Mouse (Mus musculus): ENCODE measurements at regions not wholly inside any gene's neighbourhood (a gene's known extent, or its start where the extent isn't known, plus 50 kb on each side); places are given as distances from the start of the nearest gene placed in this dataset.

DNA sequence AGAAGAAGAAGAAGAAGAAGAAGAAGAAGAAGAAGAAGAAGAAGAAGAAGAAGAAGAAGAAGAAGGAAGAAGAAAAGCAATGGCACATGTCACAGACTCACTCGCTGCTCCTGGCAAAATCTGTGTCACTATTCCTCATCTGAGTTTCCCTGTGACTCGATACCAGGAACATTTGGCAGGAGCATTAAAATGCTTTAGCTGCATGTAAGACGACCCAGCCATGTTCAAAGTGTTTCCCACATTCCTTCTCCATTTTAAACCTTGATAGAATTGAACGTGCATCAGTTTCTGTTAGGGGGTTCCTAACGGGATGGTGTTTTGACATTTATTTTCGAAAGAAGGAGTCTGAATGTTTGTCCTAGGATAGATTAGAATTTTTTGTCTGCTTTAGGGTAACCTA is 51.2 kb upstream of the Pja2 start:
- Histone ChIP-seq H3K27ac (ENCODE audit: low read length) (no peak overlapping the region), H3K4me1 (replicated peaks; ENCODE audit: control insufficient read depth, insufficient read depth, low read length) (no peaks in the 10 kb centered on the region), H3K9ac (ENCODE audit: low read length) (no peak overlapping the region), H3K36me3 (ENCODE audit: control insufficient read depth, insufficient read depth, low read length) (no peaks in the 10 kb centered on the region), H3K4me2 (ENCODE audit: low read depth, low read length) (no peak overlapping the region), H3K9me3 (ENCODE audit: control insufficient read depth, low read length) (no peaks in the 10 kb centered on the region), H3K27me3 (ENCODE audit: control insufficient read depth, insufficient read depth, low read depth, low read length) (no peaks in the 10 kb centered on the region), H3K4me3 (ENCODE audit: low read length) (no peak overlapping the region)
- ATAC-seq (ENCODE audit: low read depth) = no peak
- 76% methylated on average over 6 of the region's 6 CpGs for WGBS

DNA sequence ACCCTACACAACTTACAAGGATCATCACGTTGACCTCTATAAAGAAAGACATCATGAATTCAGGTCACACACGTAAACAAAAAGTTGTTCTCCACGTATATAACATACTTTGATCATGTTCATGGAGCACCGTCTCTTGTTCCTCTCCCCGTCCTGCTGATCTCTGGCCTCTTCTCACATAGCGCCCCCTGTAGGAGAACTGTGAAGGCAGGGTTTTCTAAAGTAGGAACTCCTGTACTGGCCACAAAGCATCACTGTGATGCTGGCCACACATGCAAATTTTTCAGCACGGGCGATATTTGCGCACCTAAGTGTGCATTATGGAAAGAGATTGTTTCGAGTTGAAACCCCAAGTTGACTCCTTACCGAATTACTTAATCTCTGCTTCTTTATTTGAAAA is 51.9 kb upstream of the Pja2 start:
- ATAC-seq (ENCODE audit: low read depth) = no peak
- 88% methylated on average over 11 of the region's 11 CpGs for WGBS
- Histone ChIP-seq H3K4me2 (ENCODE audit: low read depth, low read length) (no peak overlapping the region), H3K9me3 (ENCODE audit: control insufficient read depth, low read length) (no peaks in the 10 kb centered on the region), H3K4me3 (ENCODE audit: low read length) (no peak overlapping the region), H3K4me1 (replicated peaks; ENCODE audit: control insufficient read depth, insufficient read depth, low read length) (no peaks in the 10 kb centered on the region), H3K27ac (ENCODE audit: low read length) (no peak overlapping the region), H3K9ac (ENCODE audit: low read length) (no peak overlapping the region), H3K36me3 (ENCODE audit: control insufficient read depth, insufficient read depth, low read length) (no peaks in the 10 kb centered on the region), H3K27me3 (ENCODE audit: control insufficient read depth, insufficient read depth, low read depth, low read length) (no peaks in the 10 kb centered on the region)

- Histone ChIP-seq H3K4me2 (ENCODE audit: low read depth, low read length) (no peak overlapping the region), H3K4me1 (replicated peaks; ENCODE audit: control insufficient read depth, insufficient read depth, low read length) (no peaks in the 10 kb centered on the region), H3K27ac (ENCODE audit: low read length) (no peak overlapping the region), H3K36me3 (ENCODE audit: control insufficient read depth, insufficient read depth, low read length) (no peaks in the 10 kb centered on the region), H3K9me3 (ENCODE audit: control insufficient read depth, low read length) (no peaks in the 10 kb centered on the region), H3K4me3 (ENCODE audit: low read length) (no peak overlapping the region), H3K9ac (ENCODE audit: low read length) (no peak overlapping the region), H3K27me3 (ENCODE audit: control insufficient read depth, insufficient read depth, low read depth, low read length) (no peaks in the 10 kb centered on the region)
- no peak for ATAC-seq (ENCODE audit: low read depth)
- WGBS = 93% methylated on average over 1 of the region's 1 CpGs
Measured at GRCm38 (mm10) chr17:64390349-64390748, 58.6 kb upstream of the Pja2 start.

GRCm38 (mm10) chr17:64397254-64397897 is 65.7 kb upstream of the Pja2 start:
- peaks cover 6% of the 10 kb centered on the region for H3K4me1 ChIP-seq (replicated peaks; ENCODE audit: control insufficient read depth, insufficient read depth, low read length)
- H3K9ac ChIP-seq (ENCODE audit: low read length) = peak overlapping the region; percentile 12
- no peaks in the 10 kb centered on the region for H3K27me3 ChIP-seq (ENCODE audit: control insufficient read depth, insufficient read depth, low read depth, low read length)
- ATAC-seq (ENCODE audit: low read depth) = peak; percentile 69
- WGBS = 6% methylated on average over 12 of the region's 12 CpGs
- peak overlapping the region; percentile 35 for H3K4me3 ChIP-seq (ENCODE audit: low read length)
- H3K9me3 ChIP-seq (ENCODE audit: control insufficient read depth, low read length) = no peaks in the 10 kb centered on the region
- no peaks in the 10 kb centered on the region for H3K36me3 ChIP-seq (ENCODE audit: control insufficient read depth, insufficient read depth, low read length)
- peak overlapping the region; percentile 47; the same call in 1 of the 2 replicates for H3K27ac ChIP-seq (ENCODE audit: low read length)
- peak overlapping the region; percentile 50 for H3K4me2 ChIP-seq (ENCODE audit: low read depth, low read length)

GRCm38 (mm10) chr17:64398114-64398692 is 66.5 kb upstream of the Pja2 start:
- Histone ChIP-seq H3K9ac (ENCODE audit: low read length) (no peak overlapping the region), H3K4me1 (replicated peaks; ENCODE audit: control insufficient read depth, insufficient read depth, low read length) (peaks cover 6% of the 10 kb centered on the region), H3K36me3 (ENCODE audit: control insufficient read depth, insufficient read depth, low read length) (no peaks in the 10 kb centered on the region), H3K4me2 (ENCODE audit: low read depth, low read length) (no peak overlapping the region), H3K27me3 (ENCODE audit: control insufficient read depth, insufficient read depth, low read depth, low read length) (no peaks in the 10 kb centered on the region), H3K4me3 (ENCODE audit: low read length) (no peak overlapping the region), H3K9me3 (ENCODE audit: control insufficient read depth, low read length) (no peaks in the 10 kb centered on the region), H3K27ac (ENCODE audit: low read length) (no peak overlapping the region)
- 46% methylated on average over 9 of the region's 9 CpGs for WGBS
- peak; percentile 59 for ATAC-seq (ENCODE audit: low read depth)

- H3K4me2 ChIP-seq (ENCODE audit: low read depth, low read length) = no peak overlapping the region
- H3K9me3 ChIP-seq (ENCODE audit: control insufficient read depth, low read length) = no peaks in the 10 kb centered on the region
- H3K27ac ChIP-seq (ENCODE audit: low read length) = no peak overlapping the region
Measured at GRCm38 (mm10) chr17:64398708-64399107, 67.0 kb upstream of the Pja2 start.

DNA sequence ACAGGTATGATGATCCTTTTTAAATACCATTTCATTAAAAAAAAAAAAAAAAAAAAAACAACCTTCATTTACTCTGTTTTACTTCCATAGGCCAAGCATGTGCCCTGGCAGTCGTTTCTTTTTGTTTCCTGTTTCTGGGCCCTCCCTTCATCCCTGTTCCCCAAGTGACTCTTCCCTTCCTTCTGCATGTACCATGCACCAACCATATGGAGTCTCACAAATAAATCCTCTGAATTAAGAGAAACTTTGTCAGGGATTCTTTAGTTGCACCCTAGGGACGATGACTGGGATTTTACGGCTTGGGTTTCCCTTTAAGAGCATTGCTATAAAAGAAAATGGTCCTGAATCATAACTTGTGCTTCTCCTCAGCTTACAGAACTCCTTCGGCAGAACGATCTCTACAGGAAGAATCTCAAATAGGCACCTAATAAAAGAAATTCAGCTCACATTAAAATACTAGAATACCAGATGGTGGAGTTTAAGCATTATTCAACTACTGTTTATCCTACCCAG is 75.1 kb upstream of the Pja2 start:
- H3K4me1 ChIP-seq (replicated peaks; ENCODE audit: control insufficient read depth, insufficient read depth, low read length) = no peaks in the 10 kb centered on the region
- no peak overlapping the region for H3K27ac ChIP-seq (ENCODE audit: low read length)
- no peak overlapping the region for H3K9ac ChIP-seq (ENCODE audit: low read length)
- H3K4me2 ChIP-seq (ENCODE audit: low read depth, low read length) = no peak overlapping the region
- H3K4me3 ChIP-seq (ENCODE audit: low read length) = no peak overlapping the region
- H3K36me3 ChIP-seq (ENCODE audit: control insufficient read depth, insufficient read depth, low read length) = no peaks in the 10 kb centered on the region
- WGBS = 66% methylated on average over 5 of the region's 5 CpGs
- no peaks in the 10 kb centered on the region for H3K9me3 ChIP-seq (ENCODE audit: control insufficient read depth, low read length)
- ATAC-seq (ENCODE audit: low read depth) = no peak
- H3K27me3 ChIP-seq (ENCODE audit: control insufficient read depth, insufficient read depth, low read depth, low read length) = no peaks in the 10 kb centered on the region

More at GRCm38 (mm10) chr17:64398708-64399107, 67.0 kb upstream of the Pja2 start:
- Histone ChIP-seq H3K36me3 (ENCODE audit: control insufficient read depth, insufficient read depth, low read length) (no peaks in the 10 kb centered on the region), H3K27me3 (ENCODE audit: control insufficient read depth, insufficient read depth, low read depth, low read length) (no peaks in the 10 kb centered on the region), H3K9ac (ENCODE audit: low read length) (no peak overlapping the region), H3K4me1 (replicated peaks; ENCODE audit: control insufficient read depth, insufficient read depth, low read length) (peaks cover 6% of the 10 kb centered on the region), H3K4me3 (ENCODE audit: low read length) (no peak overlapping the region)
- no peak for ATAC-seq (ENCODE audit: low read depth)
- 42% methylated on average over 3 of the region's 3 CpGs for WGBS

DNA sequence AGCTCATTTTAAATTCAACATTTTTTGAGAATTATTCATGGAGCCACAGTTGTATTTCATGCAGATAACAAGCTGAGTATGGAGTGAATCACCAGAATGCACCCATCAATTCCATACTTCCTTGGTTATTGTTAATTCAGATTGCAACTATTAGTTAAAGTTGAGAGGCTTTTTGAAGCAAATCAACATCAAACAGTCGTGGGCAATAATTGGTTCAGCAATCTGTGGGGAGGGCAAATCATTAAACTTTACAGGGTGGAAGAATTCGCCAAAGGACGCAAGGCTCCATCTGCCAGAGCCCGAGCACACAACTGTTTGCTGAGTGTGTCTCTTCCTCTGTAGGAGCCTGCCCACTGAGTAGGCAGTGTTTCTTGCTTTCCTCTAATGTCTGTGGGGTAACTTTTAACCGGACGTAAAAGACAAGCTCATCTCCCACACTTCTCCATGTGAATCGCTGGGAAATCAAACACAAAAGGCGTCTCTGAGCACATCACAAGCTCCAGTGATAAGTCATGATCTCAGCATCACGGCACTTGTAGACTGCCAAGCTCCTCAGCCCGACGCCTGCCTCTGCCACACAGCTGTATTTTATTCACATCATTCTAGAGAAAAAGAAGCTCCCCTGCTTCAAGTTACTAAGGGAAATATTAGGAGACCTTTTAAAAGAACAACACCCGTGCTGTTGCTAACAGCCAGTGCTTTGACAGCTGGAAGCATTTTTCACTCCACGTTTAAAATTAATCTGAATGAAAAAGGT is 75.7 kb upstream of the Pja2 start:
- no peak for ATAC-seq (ENCODE audit: low read depth)
- Histone ChIP-seq H3K9ac (ENCODE audit: low read length) (no peak overlapping the region), H3K36me3 (ENCODE audit: control insufficient read depth, insufficient read depth, low read length) (no peaks in the 10 kb centered on the region), H3K4me1 (replicated peaks; ENCODE audit: control insufficient read depth, insufficient read depth, low read length) (no peaks in the 10 kb centered on the region), H3K4me3 (ENCODE audit: low read length) (no peak overlapping the region), H3K27me3 (ENCODE audit: control insufficient read depth, insufficient read depth, low read depth, low read length) (no peaks in the 10 kb centered on the region), H3K9me3 (ENCODE audit: control insufficient read depth, low read length) (no peaks in the 10 kb centered on the region), H3K4me2 (ENCODE audit: low read depth, low read length) (no peak overlapping the region), H3K27ac (ENCODE audit: low read length) (no peak overlapping the region)
- 34% methylated on average over 13 of the region's 13 CpGs for WGBS

GRCm38 (mm10) chr17:64425811-64426210 is 94.1 kb upstream of the Pja2 start:
- Histone ChIP-seq H3K4me1 (replicated peaks; ENCODE audit: control insufficient read depth, insufficient read depth, low read length) (no peaks in the 10 kb centered on the region; the same call in 1 of the 2 replicates), H3K9me3 (ENCODE audit: control insufficient read depth, low read length) (no peaks in the 10 kb centered on the region), H3K27me3 (ENCODE audit: control insufficient read depth, insufficient read depth, low read depth, low read length) (no peaks in the 10 kb centered on the region), H3K36me3 (ENCODE audit: control insufficient read depth, insufficient read depth, low read length) (no peaks in the 10 kb centered on the region), H3K4me3 (ENCODE audit: low read length) (no peak overlapping the region), H3K27ac (ENCODE audit: low read length) (0 out of 2 replicates have a peak overlapping the region, but pooled peaks have one; percentile 45), H3K9ac (ENCODE audit: low read length) (no peak overlapping the region), H3K4me2 (ENCODE audit: low read depth, low read length) (no peak overlapping the region)
- WGBS = 37% methylated on average over 1 of the region's 1 CpGs
- peak; percentile 94 for ATAC-seq (ENCODE audit: low read depth)

All from lung, embryonic 16.5 days (tissue).